Comparison of ENCODE assay signal across 25 mouse cellular contexts in genomic region chr11:32555103-32555689, GRCm38 (mm10). TPM values are rescaled to one million over a fixed set of nuclear protein-coding genes. Genes with fewer than 3 reads are reported as not detected.
DNase-seq lines count a peak whose midpoint lies in the region; ATAC-seq and TF ChIP-seq lines count a peak whose summit lies in the region.
"Had no signal": no experiment of that assay in that cellular context is flagged by ENCODE, and none has a peak within 500 bp of the region (broad histone marks: within the 10 kb centered on the region; RNA-seq: fewer than 3 reads in every experiment).

No protein-coding gene starts in this region.

- H3K4me1 ChIP-seq in kidney, adult 2 months (ENCODE audit: control insufficient read depth, insufficient read depth, low read length), result peaks cover 3% of the 10 kb centered on the region; the same call in 1 of the 2 replicates

- no peak overlapping the region for H3K4me3 ChIP-seq in kidney, adult 2 months (ENCODE audit: insufficient read depth, low read depth, low read length)
- H3K4me3 ChIP-seq: embryonic facial prominence, embryonic 10.5 days; forebrain, embryonic 13.5 days; heart, embryonic 12.5 days; left cerebral cortex, adult 2 months; midbrain, embryonic 15.5 days; myocyte had no signal

- no peak for ATAC-seq in CD4-positive, CD25-positive, alpha-beta regulatory T cell, adult 4 months
- ATAC-seq: forebrain, embryonic 13.5 days; hindbrain, postnatal 0 days; midbrain, embryonic 15.5 days had no signal

- DNase-seq in CD4-positive, CD25-positive, alpha-beta regulatory T cell, adult 2 months (ENCODE audit: low read depth, low spot score), result peak; percentile 51
- peak; percentile 56 for DNase-seq in kidney, adult 2 months
- no peak for DNase-seq in kidney, postnatal 10 days
- peak; percentile 46 for DNase-seq in thymus, postnatal 4 days
- no peak for DNase-seq in thymus, postnatal 10 days (ENCODE audit: low spot score in 2 of 2)
- no peak for DNase-seq in ovary, postnatal 14 days (ENCODE audit: low spot score)
- no peak for DNase-seq in gastrocnemius, adult 8-10 months (ENCODE audit: low spot score in 2 of 2)
- DNase-seq: adrenal gland, postnatal 25 days; cerebellum, adult 2 months; heart, postnatal 4 days; kidney, adult 8-10 months; left cerebral cortex, postnatal 4 days; right cerebral cortex, postnatal 25 days had no signal

- TF ChIP-seq CTCF in kidney, adult 2 months (conservative IDR thresholded peaks at IDR 0.05; ENCODE audit: insufficient read depth, insufficient read length, low read depth, low read length), result no peak

- no peak for TF ChIP-seq POLR2A in kidney, adult 2 months (IDR thresholded peaks at IDR 0.05; ENCODE audit: low read depth, low read length)

- H3K27me3 ChIP-seq in kidney, adult 2 months (replicated peaks; ENCODE audit: control insufficient read depth, insufficient read depth, low read length), result no peaks in the 10 kb centered on the region
- H3K27me3 ChIP-seq: CH12.LX; forebrain, embryonic 13.5 days; heart, embryonic 12.5 days; midbrain, embryonic 15.5 days had no signal

- WGBS in kidney, adult 2 months, result 89% methylated on average over 12 of the region's 12 CpGs

- no peaks in the 10 kb centered on the region for H3K36me3 ChIP-seq in kidney, adult 2 months (ENCODE audit: control insufficient read depth, insufficient read depth, low read length)
- H3K36me3 ChIP-seq: embryonic facial prominence, embryonic 10.5 days; heart, embryonic 12.5 days; midbrain, embryonic 15.5 days had no signal

- H3K27ac ChIP-seq in kidney, adult 2 months (ENCODE audit: insufficient read depth, low read depth, low read length), result no peak overlapping the region
- H3K27ac ChIP-seq: embryonic facial prominence, embryonic 10.5 days; forebrain, embryonic 13.5 days; hindbrain, postnatal 0 days; left cerebral cortex, adult 2 months; liver, embryonic 14.5 days; midbrain, embryonic 15.5 days; stomach, postnatal 0 days had no signal

RNA-seq across cellular contexts. Expression of gene Stk10, which starts 22.1 kb away (rescaled TPM):
- 100 to 1,000 TPM in 1 of 2 experiments, 10 to 100 TPM in 1; 84.0 to 217 TPM for polyA plus RNA-seq in CD4-positive, CD25-positive, alpha-beta regulatory T cell, adult 4 months (2017; shearing (Covaris generic))
- polyA plus RNA-seq in kidney, adult 2 months (2012; rRNA removed), result 6.3 and 9.4 TPM in 2 replicates
- total RNA-seq in gastrocnemius, adult 8-10 months (2022), result 1 to 10 TPM; 1.2 to 2.4 (median 1.9) TPM

RNA-seq across cellular contexts. Expression of gene Efcab9, which starts 23.3 kb away (rescaled TPM):
- 1 to 10 TPM in 1 of 2 experiments, under 1 TPM in 1; 0.87 to 1.1 TPM for polyA plus RNA-seq in CD4-positive, CD25-positive, alpha-beta regulatory T cell, adult 4 months (2017; shearing (Covaris generic))
- polyA plus RNA-seq in kidney, adult 2 months (2012; rRNA removed), result 0.14 TPM in 1 of 2 replicates, not detected in the other
- 1 to 10 TPM in 3 of 4 experiments, under 1 TPM in 1; 0.74 to 1.7 (median 1.3) TPM for total RNA-seq in gastrocnemius, adult 8-10 months (2022)
- total RNA-seq: common myeloid progenitor, adult 5-6 weeks; hindbrain, postnatal 0 days had no signal
- polyA plus RNA-seq: embryonic facial prominence, embryonic 10.5 days; hindbrain, postnatal 0 days; midbrain, embryonic 15.5 days had no signal

Comparison
In these comparisons a context has a peak if more than half of its experiments do, and no peak if none do; other contexts are left out.
1. DNase-seq: peak in CD4-positive, CD25-positive, alpha-beta regulatory T cell, adult 2 months (single experiment), kidney, adult 2 months (single experiment) and thymus, postnatal 4 days (single experiment); none in kidney, postnatal 10 days (single experiment), thymus, postnatal 10 days (0 of 2), ovary, postnatal 14 days (single experiment) and gastrocnemius, adult 8-10 months (0 of 2).